Mouse (Mus musculus) left cerebral cortex, adult 2 months (tissue): Measurements from ENCODE around the gene Mrm1. TPM values are rescaled to one million over a fixed set of nuclear protein-coding genes. Genes with fewer than 3 reads are reported as not detected.

ENCODE experiments used
- DNase-seq, 2 experiments: peaks; one replicate each; pipeline ENCODE4 v3.0.0; 2021 to 2022; ENCODE audit warnings: low spot score in 2 of 2, mixed read lengths in 1 of 2; ENCODE audit errors: extremely low spot score in 1 of 2
- H3K27ac ChIP-seq: fragments of 200-600 bp; 2 replicates; pipeline ENCODE4 v1.8.1; 2022
- H3K4me3 ChIP-seq: fragments of 200-600 bp; 2 replicates; pipeline ENCODE4 v1.8.1; 2022
- CTCF ChIP-seq: fragments of 200-600 bp; IDR thresholded peaks from 2 replicates; pipeline ENCODE4 v1.8.1; 2022; ENCODE audit warnings: antibody characterized with exemption, mild to moderate bottlenecking, moderate library complexity
- intact Hi-C: fragments of 180-260 bp; cut with DNase I; formaldehyde crosslinking; loops from one replicate; pipeline ENCODE4 v1.15.1; 2025
- total RNA-seq, 2 experiments: library from RNA; stranded (reverse); gene quantifications; 2 replicates each; pipeline ENCODE4 v1.2.3; 2021

Mrm1 gene
- total RNA-seq, 2 experiments from 2014 or later = 14.4 to 18.2 TPM

- peak; percentile 91 for TF ChIP-seq CTCF
- intact Hi-C loops = no loop called here
- no peak overlapping the region for H3K4me3 ChIP-seq
- peak; percentile 69 to 77 for DNase-seq
- H3K27ac ChIP-seq = no peak overlapping the region
Measured at GRCm38 (mm10) chr11:84797627-84798353, 21.5 kb downstream of the Mrm1 start.

GRCm38 (mm10) chr11:84797026-84797425 is 22.3 kb downstream of the Mrm1 start:
- no peak for DNase-seq
- intact Hi-C loops = no loop called here
- TF ChIP-seq CTCF = no peak
- Histone ChIP-seq H3K4me3 (no peak overlapping the region), H3K27ac (no peak overlapping the region)

- peak; percentile 73 to 84 for DNase-seq
- peak overlapping the region; percentile 32; the same call in 1 of the 2 replicates for H3K4me3 ChIP-seq
- intact Hi-C loops = loop anchor here (1.0 to 5.0 kb wide), 6 partner anchors 70 to 532 kb away; partner anchors contain the start of gene Aatf
- H3K27ac ChIP-seq = no peak overlapping the region
- TF ChIP-seq CTCF = peak; percentile 94
Measured at GRCm38 (mm10) chr11:84794496-84795113, 24.7 kb downstream of the Mrm1 start.

GRCm38 (mm10) chr11:84793545-84793944 is 25.8 kb downstream of the Mrm1 start:
- no peak overlapping the region for H3K4me3 ChIP-seq
- intact Hi-C loops = loop anchor here (5.0 kb wide), 4 partner anchors 281 to 531 kb away; partner anchors contain the start of gene Aatf
- no peak overlapping the region for H3K27ac ChIP-seq
- DNase-seq = no peak
- TF ChIP-seq CTCF = no peak

- no peak for TF ChIP-seq CTCF
- intact Hi-C loops = loop anchor here (5.0 kb wide), 4 partner anchors 278 to 528 kb away; partner anchors contain the start of gene Aatf
Measured at GRCm38 (mm10) chr11:84790383-84790782, 28.9 kb downstream of the Mrm1 start.

GRCm38 (mm10) chr11:84780143-84780870 is 39.0 kb downstream of the Mrm1 start:
- DNase-seq = no peak
- TF ChIP-seq CTCF = no peak
- H3K27ac ChIP-seq = no peak overlapping the region
- intact Hi-C loops = no loop called here
- no peak overlapping the region for H3K4me3 ChIP-seq

More at GRCm38 (mm10) chr11:84790383-84790782, 28.9 kb downstream of the Mrm1 start:
- H3K4me3 ChIP-seq = no peak overlapping the region
- DNase-seq = no peak
- H3K27ac ChIP-seq = no peak overlapping the region

GRCm38 (mm10) chr11:84775560-84775959 is 43.8 kb downstream of the Mrm1 start:
- intact Hi-C loops = no loop called here
- DNase-seq = no peak
- no peak overlapping the region for H3K27ac ChIP-seq

GRCm38 (mm10) chr11:84774870-84775514 is 44.3 kb downstream of the Mrm1 start:
- Histone ChIP-seq H3K4me3 (no peak overlapping the region), H3K27ac (no peak overlapping the region)
- no peak for TF ChIP-seq CTCF
- intact Hi-C loops = no loop called here
- no peak for DNase-seq

More at GRCm38 (mm10) chr11:84775560-84775959, 43.8 kb downstream of the Mrm1 start:
- H3K4me3 ChIP-seq = no peak overlapping the region
- TF ChIP-seq CTCF = no peak

- no peak overlapping the region for H3K4me3 ChIP-seq
- intact Hi-C loops = no loop called here
- DNase-seq = no peak
- no peak for TF ChIP-seq CTCF
- H3K27ac ChIP-seq = no peak overlapping the region
Measured at GRCm38 (mm10) chr11:84767898-84768297, 51.4 kb downstream of the Mrm1 start.

GRCm38 (mm10) chr11:84765125-84765524 is 54.2 kb downstream of the Mrm1 start:
- no peak for DNase-seq
- intact Hi-C loops = no loop called here
- no peak overlapping the region for H3K27ac ChIP-seq
- no peak overlapping the region for H3K4me3 ChIP-seq
- no peak for TF ChIP-seq CTCF

GRCm38 (mm10) chr11:84764527-84764961 is 54.8 kb downstream of the Mrm1 start:
- Histone ChIP-seq H3K27ac (no peak overlapping the region), H3K4me3 (no peak overlapping the region)
- no peak for DNase-seq
- no peak for TF ChIP-seq CTCF
- intact Hi-C loops = no loop called here
